Mouse (Mus musculus) limb, embryonic 11.5 days (tissue): ENCODE data around the gene Krt73. TPM values are rescaled to one million over a fixed set of nuclear protein-coding genes. Genes with fewer than 3 reads are reported as not detected.

Experiments
- polyA plus RNA-seq: library from polyadenylated mRNA; unstranded; fragments of >200 nt; fragmentation: Nextera tagmentation; extraction: Ambion mirVana; gene quantifications from 2 replicates; pipeline ENCODE4 v1.2.1, GENCODE M21; 2014

Gene Krt73
- polyA plus RNA-seq, 1 experiment from 2014 or later = not detected

Other genes with a start within 250 kb of the Krt73 start
- gene Krt90, start 239.4 kb downstream of the Krt73 start, polyA plus RNA-seq = not detected in 2 replicates
- not detected in 2 replicates for gene Krt75, start 228.4 kb downstream of the Krt73 start, polyA plus RNA-seq
- gene Gm5414, start 174.2 kb downstream of the Krt73 start, polyA plus RNA-seq = not detected in 2 replicates
- not detected in 2 replicates for gene Gm5478, start 155.0 kb downstream of the Krt73 start, polyA plus RNA-seq
- gene Krt6b, start 122.1 kb downstream of the Krt73 start, polyA plus RNA-seq = not detected in 2 replicates
- 0.38 TPM in 1 of 2 replicates, not detected in the other for gene Krt6a, start 108.0 kb downstream of the Krt73 start, polyA plus RNA-seq
- gene Krt5, start 89.4 kb downstream of the Krt73 start, polyA plus RNA-seq = 16.0 and 22.4 TPM in 2 replicates
- 0.11 TPM in 1 of 2 replicates, not detected in the other for gene Krt71, start 59.2 kb downstream of the Krt73 start, polyA plus RNA-seq
- gene Krt72, start 15.9 kb downstream of the Krt73 start, polyA plus RNA-seq = not detected in 2 replicates
- not detected in 2 replicates for gene Krt2, start 15.8 kb upstream of the Krt73 start, polyA plus RNA-seq
- 0.61 and 0.75 TPM in 2 replicates for gene Krt1, start 48.4 kb upstream of the Krt73 start, polyA plus RNA-seq
- gene Krt77, start 67.4 kb upstream of the Krt73 start, polyA plus RNA-seq = not detected in 2 replicates
- gene Krt76, start 90.6 kb upstream of the Krt73 start, polyA plus RNA-seq = not detected in 2 replicates
- not detected in 2 replicates for gene Krt4, start 122.4 kb upstream of the Krt73 start, polyA plus RNA-seq
- gene Krt79, start 138.0 kb upstream of the Krt73 start, polyA plus RNA-seq = not detected in 2 replicates
- gene Krt78, start 151.9 kb upstream of the Krt73 start, polyA plus RNA-seq = not detected in 2 replicates
- 21.3 and 22.7 TPM in 2 replicates for gene Krt8, start 202.1 kb upstream of the Krt73 start, polyA plus RNA-seq
- 26.8 and 30.1 TPM in 2 replicates for gene Krt18, start 225.8 kb upstream of the Krt73 start, polyA plus RNA-seq